Mouse (Mus musculus): ENCODE results near the gene Kcne3.

Kcne3 gene

GRCm38 (mm10) chr7:100181614-100182013, 5.3 kb downstream of the Kcne3 start:
- DNase-seq (ENCODE audit: low read depth, low spot score), result no peak

DNA sequence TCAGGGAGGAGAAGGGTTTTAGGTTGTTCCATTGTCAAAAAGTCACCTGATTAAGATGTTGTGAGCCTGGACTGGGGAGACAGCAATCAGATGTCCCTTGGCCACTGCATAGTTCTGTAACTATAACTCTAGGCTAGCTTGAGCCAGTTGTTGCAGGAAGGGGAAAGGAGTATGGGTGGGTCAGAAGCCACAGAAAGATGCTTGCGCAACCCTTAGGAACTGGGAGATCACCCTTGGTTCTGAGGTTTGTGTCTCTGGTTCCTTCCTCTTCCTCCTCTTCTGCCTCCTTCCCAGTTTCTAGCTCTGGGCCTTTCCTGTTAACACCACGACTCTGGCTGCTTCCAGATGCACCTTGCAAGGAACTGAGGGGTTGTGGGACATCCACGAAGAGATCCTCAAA, 6.1 kb downstream of the Kcne3 start:
- no peak for DNase-seq (ENCODE audit: low read depth, low spot score)

DNA sequence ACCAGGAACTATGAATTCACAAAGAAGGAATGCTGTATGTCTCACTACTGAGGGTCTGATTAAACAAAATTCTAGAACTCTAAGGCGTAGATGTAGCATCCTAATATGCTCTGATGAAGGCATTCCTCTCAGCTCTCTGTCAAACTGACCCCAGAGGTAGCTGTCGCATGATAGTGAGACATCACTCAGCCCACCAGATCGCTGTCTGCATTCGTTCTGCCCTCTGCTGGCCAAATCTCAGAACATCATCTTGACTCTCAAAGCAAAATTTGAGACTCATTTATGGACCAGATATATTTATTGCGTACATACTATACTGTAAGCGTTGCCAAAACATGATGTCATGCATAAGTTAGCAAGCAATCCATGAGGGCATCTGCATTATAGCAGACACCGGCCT, 11.3 kb downstream of the Kcne3 start:
- peak; percentile 56 for DNase-seq (ENCODE audit: low read depth, low spot score)

GRCm38 (mm10) chr7:100190167-100190566, 13.9 kb downstream of the Kcne3 start:
- DNase-seq (ENCODE audit: low read depth, low spot score), result no peak

DNA sequence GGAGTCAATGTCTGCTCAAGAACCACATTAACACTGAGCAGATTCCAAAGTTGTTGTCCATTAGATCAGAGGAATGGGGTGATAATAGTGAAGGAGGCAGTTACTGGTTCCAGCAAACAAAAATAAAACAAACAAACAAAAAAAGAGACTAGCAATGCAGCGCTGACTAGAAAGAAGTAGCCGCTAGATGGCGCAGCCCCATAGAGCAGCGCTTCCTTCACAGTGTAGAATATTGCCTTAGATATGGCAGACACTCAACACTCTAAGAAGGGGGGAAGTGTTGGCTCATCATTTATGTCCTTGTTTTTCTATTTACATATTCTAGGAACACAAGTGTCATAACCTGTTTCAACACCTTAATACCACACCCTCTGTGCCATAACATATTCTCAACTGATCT, 14.5 kb downstream of the Kcne3 start:
- peak; percentile 64 for DNase-seq (ENCODE audit: low read depth, low spot score)

DNA sequence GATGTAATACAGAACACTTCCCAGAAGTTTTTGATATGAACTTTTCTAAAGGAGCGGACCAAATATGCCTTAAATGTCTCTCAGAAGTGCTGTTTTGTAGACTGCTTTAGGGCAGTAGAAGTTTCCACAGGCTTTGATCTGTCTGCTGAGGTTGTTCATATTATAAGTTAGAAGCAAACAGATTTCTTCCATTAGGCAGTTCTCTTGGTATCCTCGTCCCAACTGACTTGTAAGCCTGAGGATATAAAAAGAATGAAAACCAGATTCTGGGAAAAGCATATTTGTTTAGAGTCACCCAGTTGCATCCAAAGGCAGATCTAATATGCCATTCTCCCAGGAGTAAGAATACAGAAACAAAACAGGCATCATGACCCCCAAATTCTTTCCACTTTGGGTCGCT, 24.9 kb downstream of the Kcne3 start:
- no peak for DNase-seq (ENCODE audit: low read depth, low spot score)

- DNase-seq (ENCODE audit: low read depth, low spot score), result no peak
These were observed 27.3 kb downstream of the Kcne3 start for GRCm38 (mm10) chr7:100203616-100204015.

- no peak for DNase-seq (ENCODE audit: low read depth, low spot score)
These were observed 28.6 kb downstream of the Kcne3 start for GRCm38 (mm10) chr7:100204871-100205270.

- DNase-seq (ENCODE audit: low read depth, low spot score), result no peak
These were observed 29.8 kb downstream of the Kcne3 start for GRCm38 (mm10) chr7:100206144-100206543.

DNA sequence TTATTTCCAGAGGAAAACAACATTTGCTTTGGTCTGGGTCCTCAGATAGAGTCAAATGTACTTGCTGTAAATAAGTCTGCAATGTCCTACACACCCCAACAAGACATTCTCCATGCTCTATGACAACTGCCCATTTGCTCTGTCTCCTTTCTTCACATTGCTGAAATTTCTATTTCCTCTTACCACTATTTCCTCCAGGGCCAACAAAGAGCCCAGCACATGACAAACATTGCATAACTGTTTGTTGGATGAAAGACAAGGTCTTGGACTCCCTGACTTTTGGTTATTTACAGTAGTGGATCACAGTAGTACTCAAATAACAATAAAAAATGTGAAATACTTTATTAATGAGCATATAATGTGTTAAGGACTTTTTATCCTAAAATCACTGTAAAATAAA, 31.6 kb downstream of the Kcne3 start:
- no peak for DNase-seq (ENCODE audit: low read depth, low spot score)

- no peak for DNase-seq (ENCODE audit: low read depth, low spot score)
These were observed 38.0 kb downstream of the Kcne3 start for GRCm38 (mm10) chr7:100214310-100214709.

DNA sequence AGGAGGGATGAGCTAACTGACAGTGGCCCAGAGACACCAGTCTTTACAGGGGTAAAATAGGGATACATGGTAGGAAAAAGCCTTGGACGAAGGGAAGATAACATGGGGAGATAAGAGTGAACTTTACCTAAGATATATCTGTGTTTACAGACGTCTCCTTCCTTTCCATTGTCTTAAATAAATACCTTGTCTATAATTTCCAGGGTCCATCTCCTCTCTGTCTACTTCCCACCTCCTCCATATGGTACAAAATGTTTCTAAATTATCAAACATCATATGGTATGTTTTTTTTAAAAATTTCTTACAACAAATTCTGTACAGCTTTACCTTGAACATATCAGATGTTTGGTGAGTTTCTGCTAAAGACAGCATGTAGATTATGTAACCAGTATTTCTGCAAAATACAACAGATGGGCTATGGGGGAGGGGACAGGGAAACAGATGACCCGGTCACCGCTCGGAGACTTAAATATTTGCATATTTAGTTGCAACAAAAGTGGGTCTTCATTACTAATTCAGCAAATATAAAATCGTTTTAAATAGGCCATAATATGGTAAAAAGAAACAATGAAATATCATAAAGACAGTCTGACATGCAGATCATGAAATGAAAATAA, 38.9 kb downstream of the Kcne3 start:
- DNase-seq (ENCODE audit: low read depth, low spot score), result no peak

- no peak for DNase-seq (ENCODE audit: low read depth, low spot score)
These were observed 39.7 kb downstream of the Kcne3 start for GRCm38 (mm10) chr7:100215976-100216375.

- no peak for DNase-seq (ENCODE audit: low read depth, low spot score)
These were observed 40.6 kb downstream of the Kcne3 start for GRCm38 (mm10) chr7:100216601-100217565.

DNA sequence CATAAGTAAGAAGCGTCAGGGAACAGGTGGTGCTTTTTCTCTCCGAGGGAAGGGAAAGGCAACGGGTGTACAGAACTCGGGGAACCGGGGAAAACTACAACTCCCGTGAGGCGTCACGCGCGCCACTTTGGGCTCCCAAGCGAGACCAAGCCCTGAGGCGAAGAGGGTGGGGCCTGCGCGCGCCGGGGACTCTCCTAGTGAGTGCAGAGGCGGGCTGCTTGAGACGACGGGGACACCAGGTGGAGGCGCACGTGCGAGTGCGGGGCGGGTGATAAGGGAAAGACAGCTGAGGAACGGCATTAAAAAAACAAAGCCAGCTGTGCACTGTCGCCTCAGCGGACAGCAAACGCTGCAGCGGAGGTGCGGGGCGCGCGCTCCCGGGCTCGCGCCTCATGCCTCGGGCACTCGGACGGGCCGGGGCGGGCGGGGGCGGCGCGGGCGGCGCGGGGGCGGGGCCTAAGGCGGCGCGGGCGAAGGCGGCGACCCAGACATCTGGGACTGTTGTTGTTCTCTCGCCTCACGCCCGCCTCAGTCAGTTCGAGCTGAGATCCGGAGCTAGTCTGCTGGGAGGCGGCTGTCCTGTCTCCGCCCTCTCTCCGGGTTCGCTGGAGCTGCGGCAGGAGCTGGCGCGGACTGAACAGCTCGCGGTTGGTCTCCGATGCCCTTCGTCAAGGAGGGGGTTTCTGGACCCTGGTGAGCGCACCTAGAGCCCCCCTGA, 51.0 kb downstream of the Kcne3 start, which contains the start of gene Pgm2l1:
Pgm2l1 (plus strand) TSS at position 237 of the 718 bp plus-strand sequence.
- peak; percentile 98 for DNase-seq (ENCODE audit: low read depth, low spot score)

- peak; percentile 62 for DNase-seq (ENCODE audit: low read depth, low spot score)
These were observed 51.7 kb downstream of the Kcne3 start for GRCm38 (mm10) chr7:100227896-100228525.

GRCm38 (mm10) chr7:100228957-100229356, 52.7 kb downstream of the Kcne3 start:
- no peak for DNase-seq (ENCODE audit: low read depth, low spot score)

- no peak for DNase-seq (ENCODE audit: low read depth, low spot score)
These were observed 54.3 kb downstream of the Kcne3 start for GRCm38 (mm10) chr7:100230646-100231045.

GRCm38 (mm10) chr7:100231661-100232060, 55.4 kb downstream of the Kcne3 start:
- no peak for DNase-seq (ENCODE audit: low read depth, low spot score)

- DNase-seq (ENCODE audit: low read depth, low spot score), result no peak
These were observed 57.4 kb downstream of the Kcne3 start for GRCm38 (mm10) chr7:100233681-100234080.

All from A20 (cell line).